Mouse (Mus musculus): ENCODE results near the gene Dgkg. TPM values are rescaled to one million over a fixed set of nuclear protein-coding genes. Genes with fewer than 3 reads are reported as not detected.

The Dgkg gene
- total RNA-seq, 1 experiment: 0.22 TPM

DNA sequence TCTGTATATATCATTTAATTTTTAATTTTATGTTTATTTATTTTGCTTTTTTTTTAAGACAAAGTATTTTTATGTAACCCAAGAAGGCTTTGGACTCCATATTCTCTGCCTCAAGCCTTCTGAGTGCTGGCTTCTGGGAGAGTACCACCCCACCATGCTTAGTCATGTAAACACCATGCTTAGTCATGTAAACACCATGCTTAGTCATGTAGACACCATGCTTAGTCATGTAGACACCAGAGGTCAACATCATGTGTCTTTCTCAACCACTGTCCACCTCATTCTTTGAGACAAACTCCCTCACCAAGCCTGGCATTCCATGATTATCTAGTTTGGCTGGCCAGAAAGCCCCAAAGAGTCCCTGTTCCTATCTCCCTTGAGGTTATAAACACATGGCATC lies 25.7 kb upstream of the Dgkg start:
- no peak overlapping the region for H3K9ac ChIP-seq (ENCODE audit: insufficient read depth, low read depth, low read length, poor library complexity, severe bottlenecking)
- H3K36me3 ChIP-seq (ENCODE audit: control insufficient read depth, insufficient read depth, low read length, poor library complexity, severe bottlenecking): no peaks in the 10 kb centered on the region
- no peaks in the 10 kb centered on the region for H3K4me1 ChIP-seq (ENCODE audit: control insufficient read depth in 2 of 2, insufficient read depth in 2 of 2, low read length in 2 of 2, poor library complexity in 1 of 2)
- no peak for DNase-seq (ENCODE audit: low read depth, low spot score)
- H3K9me3 ChIP-seq (ENCODE audit: control insufficient read depth, insufficient read depth, low read depth, low read length): no peaks in the 10 kb centered on the region
- in situ Hi-C loops (cut with MboI; ENCODE audit: low sequenced_read_pairs in 2 of 2, unreplicated experiment in 2 of 2): no loop called here
- no peak for TF ChIP-seq HCFC1 (IDR thresholded peaks at IDR 0.05; ENCODE audit: borderline replicate concordance, insufficient read depth, low read length)
- 0 out of 2 replicates have a peak, but pooled peaks have one; percentile 30 for TF ChIP-seq MAFK (IDR thresholded peaks at IDR 0.05; ENCODE audit: insufficient read depth, low read depth, low read length)
- TF ChIP-seq ZNF384 (IDR thresholded peaks at IDR 0.05; ENCODE audit: low read depth, low read length): no peak
- TF ChIP-seq CHD2 (IDR thresholded peaks at IDR 0.05; ENCODE audit: low read depth, low read length): no peak
- TF ChIP-seq ZC3H11A (IDR thresholded peaks at IDR 0.05; ENCODE audit: borderline replicate concordance, low read depth, low read length): no peak
- H3K4me3 ChIP-seq (ENCODE audit: insufficient read depth in 1 of 2, low read depth in 1 of 2, low read length in 2 of 2, poor library complexity in 1 of 2, severe bottlenecking in 1 of 2): no peak overlapping the region
- no peak overlapping the region for H3K27ac ChIP-seq (ENCODE audit: insufficient read depth, low read depth, low read length, poor library complexity, severe bottlenecking)

DNA sequence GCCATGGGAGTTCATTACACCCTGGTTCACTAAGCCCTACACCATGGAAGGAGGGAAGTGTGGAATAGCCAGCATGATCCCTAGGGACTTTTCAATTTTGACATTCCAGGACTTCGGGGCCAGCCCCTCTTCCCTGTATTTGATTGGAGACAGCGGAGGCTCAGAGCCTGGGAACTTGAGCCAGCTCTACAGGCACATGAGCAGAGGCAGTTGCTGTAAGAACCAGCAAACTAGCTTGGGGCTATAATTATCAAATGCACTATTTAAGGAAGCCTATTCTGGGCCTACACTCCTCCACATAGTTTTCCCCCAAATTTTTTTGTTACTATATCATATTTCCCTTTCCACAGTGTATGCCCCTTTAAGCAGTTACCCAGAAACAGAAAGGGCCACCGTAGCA lies 22.6 kb upstream of the Dgkg start:
- no peak for DNase-seq (ENCODE audit: low read depth, low spot score)
- TF ChIP-seq ZC3H11A (IDR thresholded peaks at IDR 0.05; ENCODE audit: borderline replicate concordance, low read depth, low read length): no peak
- H3K27ac ChIP-seq (ENCODE audit: insufficient read depth, low read depth, low read length, poor library complexity, severe bottlenecking): no peak overlapping the region
- no peaks in the 10 kb centered on the region for H3K4me1 ChIP-seq (ENCODE audit: control insufficient read depth in 2 of 2, insufficient read depth in 2 of 2, low read length in 2 of 2, poor library complexity in 1 of 2)
- no peak overlapping the region for H3K4me3 ChIP-seq (ENCODE audit: insufficient read depth in 1 of 2, low read depth in 1 of 2, low read length in 2 of 2, poor library complexity in 1 of 2, severe bottlenecking in 1 of 2)
- in situ Hi-C loops (cut with MboI; ENCODE audit: low sequenced_read_pairs in 2 of 2, unreplicated experiment in 2 of 2): no loop called here
- no peak overlapping the region for H3K9ac ChIP-seq (ENCODE audit: insufficient read depth, low read depth, low read length, poor library complexity, severe bottlenecking)
- H3K36me3 ChIP-seq (ENCODE audit: control insufficient read depth, insufficient read depth, low read length, poor library complexity, severe bottlenecking): no peaks in the 10 kb centered on the region
- H3K9me3 ChIP-seq (ENCODE audit: control insufficient read depth, insufficient read depth, low read depth, low read length): no peaks in the 10 kb centered on the region

DNA sequence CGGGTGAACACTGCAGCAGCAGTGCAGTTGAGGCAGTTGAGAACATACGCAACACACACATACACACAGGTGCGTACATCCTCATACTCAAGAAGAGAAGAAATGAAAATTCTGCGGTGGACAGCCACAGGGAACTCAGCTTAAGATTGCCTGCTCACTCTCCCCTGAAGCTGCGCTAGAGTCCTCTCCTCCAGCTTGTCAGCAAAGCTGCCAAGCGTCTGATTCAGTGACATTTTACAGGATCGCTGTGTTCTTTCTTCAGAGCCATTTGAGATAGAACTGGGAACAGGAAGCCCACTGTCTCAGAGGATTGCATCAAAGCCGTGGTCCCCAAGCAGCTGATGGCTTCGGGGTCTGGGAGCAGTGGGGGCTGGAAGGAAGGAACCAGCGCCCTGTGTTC lies 17.6 kb upstream of the Dgkg start:
- H3K4me1 ChIP-seq (ENCODE audit: control insufficient read depth in 2 of 2, insufficient read depth in 2 of 2, low read length in 2 of 2, poor library complexity in 1 of 2): no peaks in the 10 kb centered on the region
- H3K9ac ChIP-seq (ENCODE audit: insufficient read depth, low read depth, low read length, poor library complexity, severe bottlenecking): no peak overlapping the region
- no peaks in the 10 kb centered on the region for H3K36me3 ChIP-seq (ENCODE audit: control insufficient read depth, insufficient read depth, low read length, poor library complexity, severe bottlenecking)
- in situ Hi-C loops (cut with MboI; ENCODE audit: low sequenced_read_pairs in 2 of 2, unreplicated experiment in 2 of 2): no loop called here
- H3K27ac ChIP-seq (ENCODE audit: insufficient read depth, low read depth, low read length, poor library complexity, severe bottlenecking): no peak overlapping the region
- no peak for DNase-seq (ENCODE audit: low read depth, low spot score)
- H3K9me3 ChIP-seq (ENCODE audit: control insufficient read depth, insufficient read depth, low read depth, low read length): no peaks in the 10 kb centered on the region
- no peak overlapping the region for H3K4me3 ChIP-seq (ENCODE audit: insufficient read depth in 1 of 2, low read depth in 1 of 2, low read length in 2 of 2, poor library complexity in 1 of 2, severe bottlenecking in 1 of 2)
- TF ChIP-seq HCFC1 (IDR thresholded peaks at IDR 0.05; ENCODE audit: borderline replicate concordance, insufficient read depth, low read length) (no peak), ZNF384 (IDR thresholded peaks at IDR 0.05; ENCODE audit: low read depth, low read length) (no peak), MAFK (IDR thresholded peaks at IDR 0.05; ENCODE audit: insufficient read depth, low read depth, low read length) (no peak), CHD2 (IDR thresholded peaks at IDR 0.05; ENCODE audit: low read depth, low read length) (no peak), ZC3H11A (IDR thresholded peaks at IDR 0.05; ENCODE audit: borderline replicate concordance, low read depth, low read length) (no peak)

DNA sequence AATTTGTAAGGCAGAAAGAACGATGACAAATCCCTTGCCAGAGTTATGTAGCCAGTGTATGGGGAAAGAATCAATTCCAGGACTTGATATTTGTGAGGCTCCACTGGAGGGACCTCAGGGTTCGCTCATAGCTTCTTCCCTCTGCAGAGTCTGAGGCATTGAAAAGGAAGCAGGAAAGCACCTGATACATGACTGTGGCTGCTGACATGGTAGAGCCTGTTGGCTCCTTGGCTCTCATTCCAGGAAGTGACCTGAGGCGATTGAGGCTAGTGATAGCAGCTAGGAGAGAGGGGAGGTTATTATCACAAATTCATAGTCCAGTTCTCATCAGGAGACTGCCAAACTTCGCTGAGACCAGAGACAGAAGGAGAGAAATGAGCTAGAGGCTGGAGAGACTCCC lies 17.1 kb upstream of the Dgkg start:
- H3K9ac ChIP-seq (ENCODE audit: insufficient read depth, low read depth, low read length, poor library complexity, severe bottlenecking): no peak overlapping the region
- in situ Hi-C loops (cut with MboI; ENCODE audit: low sequenced_read_pairs in 2 of 2, unreplicated experiment in 2 of 2): no loop called here
- no peak for TF ChIP-seq CHD2 (IDR thresholded peaks at IDR 0.05; ENCODE audit: low read depth, low read length)
- no peak for TF ChIP-seq ZNF384 (IDR thresholded peaks at IDR 0.05; ENCODE audit: low read depth, low read length)
- no peak for TF ChIP-seq ZC3H11A (IDR thresholded peaks at IDR 0.05; ENCODE audit: borderline replicate concordance, low read depth, low read length)
- TF ChIP-seq HCFC1 (IDR thresholded peaks at IDR 0.05; ENCODE audit: borderline replicate concordance, insufficient read depth, low read length): no peak
- TF ChIP-seq MAFK (IDR thresholded peaks at IDR 0.05; ENCODE audit: insufficient read depth, low read depth, low read length): no peak
- no peak for DNase-seq (ENCODE audit: low read depth, low spot score)
- no peaks in the 10 kb centered on the region for H3K9me3 ChIP-seq (ENCODE audit: control insufficient read depth, insufficient read depth, low read depth, low read length)
- no peak overlapping the region for H3K27ac ChIP-seq (ENCODE audit: insufficient read depth, low read depth, low read length, poor library complexity, severe bottlenecking)
- no peak overlapping the region for H3K4me3 ChIP-seq (ENCODE audit: insufficient read depth in 1 of 2, low read depth in 1 of 2, low read length in 2 of 2, poor library complexity in 1 of 2, severe bottlenecking in 1 of 2)
- no peaks in the 10 kb centered on the region for H3K36me3 ChIP-seq (ENCODE audit: control insufficient read depth, insufficient read depth, low read length, poor library complexity, severe bottlenecking)
- no peaks in the 10 kb centered on the region for H3K4me1 ChIP-seq (ENCODE audit: control insufficient read depth in 2 of 2, insufficient read depth in 2 of 2, low read length in 2 of 2, poor library complexity in 1 of 2)

DNA sequence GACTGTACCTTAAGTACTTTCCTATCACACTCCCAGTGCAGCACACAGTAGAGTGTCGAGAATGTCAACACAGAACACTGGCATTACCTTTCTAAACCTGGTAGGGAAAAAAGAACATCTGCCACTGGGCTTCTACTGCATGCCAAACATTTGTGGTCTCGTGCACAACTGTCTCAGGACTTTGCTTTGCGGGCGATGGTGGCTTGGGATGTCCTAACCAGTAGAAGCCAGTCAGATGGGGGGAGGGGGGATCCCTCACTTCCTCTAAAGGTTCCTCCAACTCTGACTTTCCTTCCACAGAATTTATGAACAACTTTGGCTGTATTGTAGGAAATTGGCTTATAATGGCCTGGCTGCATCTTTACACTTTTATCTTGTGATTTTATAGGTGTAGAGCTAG lies 7.0 kb upstream of the Dgkg start:
- no peak for DNase-seq (ENCODE audit: low read depth, low spot score)

More for the DNA sequence above, 7.0 kb upstream of the Dgkg start:
- H3K27ac ChIP-seq (ENCODE audit: insufficient read depth, low read depth, low read length, poor library complexity, severe bottlenecking): no peak overlapping the region
- no peaks in the 10 kb centered on the region for H3K9me3 ChIP-seq (ENCODE audit: control insufficient read depth, insufficient read depth, low read depth, low read length)
- H3K36me3 ChIP-seq (ENCODE audit: control insufficient read depth, insufficient read depth, low read length, poor library complexity, severe bottlenecking): no peaks in the 10 kb centered on the region
- H3K9ac ChIP-seq (ENCODE audit: insufficient read depth, low read depth, low read length, poor library complexity, severe bottlenecking): no peak overlapping the region
- H3K4me1 ChIP-seq (ENCODE audit: control insufficient read depth in 2 of 2, insufficient read depth in 2 of 2, low read length in 2 of 2, poor library complexity in 1 of 2): no peaks in the 10 kb centered on the region
- H3K4me3 ChIP-seq (ENCODE audit: insufficient read depth in 1 of 2, low read depth in 1 of 2, low read length in 2 of 2, poor library complexity in 1 of 2, severe bottlenecking in 1 of 2): no peak overlapping the region
- in situ Hi-C loops (cut with MboI; ENCODE audit: low sequenced_read_pairs in 2 of 2, unreplicated experiment in 2 of 2): no loop called here
- TF ChIP-seq ZC3H11A (IDR thresholded peaks at IDR 0.05; ENCODE audit: borderline replicate concordance, low read depth, low read length) (no peak), CHD2 (IDR thresholded peaks at IDR 0.05; ENCODE audit: low read depth, low read length) (no peak), MAFK (IDR thresholded peaks at IDR 0.05; ENCODE audit: insufficient read depth, low read depth, low read length) (no peak), HCFC1 (IDR thresholded peaks at IDR 0.05; ENCODE audit: borderline replicate concordance, insufficient read depth, low read length) (no peak), ZNF384 (IDR thresholded peaks at IDR 0.05; ENCODE audit: low read depth, low read length) (no peak)
